Mouse (Mus musculus) stomach, postnatal 0 days (tissue): ENCODE measurements around the gene Glb1. TPM values are rescaled to one million over a fixed set of nuclear protein-coding genes. Genes with fewer than 3 reads are reported as not detected.
"Not testable (repeated sequence)": the region's sequence is repeated elsewhere in the genome, so short reads cannot be mapped to it uniquely, and the experiment has no call there.

ENCODE experiments used
- ATAC-seq: fragments of 200-750 bp; cut with Nextera tagmentation; 2 replicates; pipeline ENCODE4 v1.8.0; 2017; ENCODE audit not compliant: low FRiP score, low TSS enrichment
- DNase-seq: peaks from one replicate; pipeline ENCODE4 v3.0.0-alpha.2; 2016; ENCODE audit warnings: low spot score
- H3K27ac ChIP-seq: fragments of 300-500 bp; sonication (generic); replicated peaks from 2 replicates; pipeline ENCODE4 v1.5.1; 2014; ENCODE audit warnings: mild to moderate bottlenecking, control low read depth
- H3K27me3 ChIP-seq: fragments of 300-500 bp; sonication (generic); 2 replicates; pipeline ENCODE4 v1.6.1; 2014; ENCODE audit warnings: low read length; ENCODE audit not compliant: control insufficient read depth, insufficient read depth
- H3K36me3 ChIP-seq: fragments of 300-500 bp; sonication (generic); 2 replicates; pipeline ENCODE4 v1.6.1; 2014; ENCODE audit warnings: low read length, mixed read lengths; ENCODE audit not compliant: control insufficient read depth, insufficient read depth
- H3K4me1 ChIP-seq: fragments of 300-500 bp; sonication (generic); replicated peaks from 2 replicates; pipeline ENCODE4 v1.6.1; 2014; ENCODE audit warnings: antibody characterized with exemption; ENCODE audit not compliant: control insufficient read depth, insufficient read depth
- H3K4me2 ChIP-seq: fragments of 300-500 bp; sonication (generic); replicated peaks from 2 replicates; pipeline ENCODE4 v1.6.1; 2014; ENCODE audit warnings: low read depth, mild to moderate bottlenecking, control low read depth, moderate library complexity
- H3K4me3 ChIP-seq: fragments of 300-500 bp; sonication (generic); 2 replicates; pipeline ENCODE4 v1.5.1; 2014; ENCODE audit warnings: low read depth, low read length, control low read depth
- H3K9ac ChIP-seq: fragments of 300-500 bp; sonication (generic); 2 replicates; pipeline ENCODE4 v1.6.1; 2014; ENCODE audit warnings: mild to moderate bottlenecking, low read length, control low read depth, mixed read lengths
- H3K9me3 ChIP-seq: fragments of 300-500 bp; sonication (generic); 2 replicates; pipeline ENCODE4 v1.6.1; 2016; ENCODE audit warnings: low read length; ENCODE audit not compliant: control insufficient read depth
- CTCF ChIP-seq: IDR thresholded peaks from 2 replicates; pipeline ENCODE4 v1.5.1; 2016; ENCODE audit warnings: antibody characterized with exemption, low read depth, mild to moderate bottlenecking, moderate library complexity
- EP300 ChIP-seq: optimal IDR thresholded peaks from 2 replicates; pipeline ENCODE3; 2016; ENCODE audit warnings: antibody characterized with exemption
- WGBS: fragments of 180-500 bp; shearing (Covaris S2); extraction: QIAGEN DNeasy Blood & Tissue Kit; methylation state at CpG from one replicate; pipeline ENCODE4 v1.1.7; 2014; 5-methylcytosine and 5-hydroxymethylcytosine counted together
- polyA plus RNA-seq: library from polyadenylated mRNA; unstranded; fragments of >200 nt; fragmentation: Nextera tagmentation; extraction: Ambion mirVana; gene quantifications from 2 replicates; pipeline ENCODE4 v1.2.1, GENCODE M21; 2015

The Glb1 gene
- polyA plus RNA-seq, result 27.1 and 28.2 TPM in 2 replicates

DNA sequence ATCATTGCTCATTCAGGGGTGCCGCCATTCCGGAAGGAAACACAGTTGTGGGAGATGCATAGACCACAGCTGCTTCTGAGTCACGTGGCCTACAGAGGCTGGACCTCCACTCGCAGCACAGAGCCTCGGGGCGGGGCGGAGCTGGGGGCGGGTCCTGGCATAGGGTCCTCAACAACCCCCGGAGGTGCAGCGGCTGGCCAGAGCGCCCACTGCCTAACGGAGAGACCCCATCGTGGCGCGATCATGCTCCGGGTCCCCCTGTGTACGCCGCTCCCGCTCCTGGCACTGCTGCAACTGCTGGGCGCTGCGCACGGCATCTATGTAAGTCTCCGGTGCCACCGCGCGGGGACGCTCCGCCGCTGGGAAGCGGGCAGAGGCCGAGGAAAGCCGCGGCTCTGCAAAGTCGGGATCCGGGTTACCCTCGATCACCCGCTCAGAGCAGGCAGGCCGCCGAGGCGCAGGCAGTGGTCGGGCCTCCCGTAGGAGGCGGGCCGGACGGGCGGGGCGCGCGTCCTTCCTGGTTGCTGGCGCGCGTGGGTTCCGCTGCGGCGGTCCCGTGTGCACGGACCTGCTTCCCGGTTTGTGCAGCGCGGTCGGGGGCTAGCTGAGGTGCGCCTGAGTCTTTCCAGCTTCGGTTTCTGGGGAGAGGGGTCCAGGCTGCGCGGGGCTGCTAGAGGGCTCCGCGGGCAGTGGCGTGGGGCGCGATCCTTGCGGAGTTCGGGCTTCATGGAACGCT is at the start of gene Glb1, which contains the start of gene Tmppe:
Glb1 (plus strand) TSS at position 128 of the 736 bp plus-strand sequence.
Tmppe (plus strand) TSS at position 157 of the 736 bp plus-strand sequence.
- Histone ChIP-seq H3K27ac (peak within 1 kb of the TSS; percentile 97), H3K4me3 (peak within 1 kb of the TSS; percentile 92), H3K9me3 (0 out of 2 replicates have a peak, but pooled peaks cover 6% of the 10 kb centered on the region), H3K36me3 (peaks cover 18% of the 10 kb centered on the region), H3K27me3 (no peaks in the 10 kb centered on the region), H3K4me2 (peak within 1 kb of the TSS; percentile 73), H3K9ac (peak within 1 kb of the TSS; percentile 95), H3K4me1 (0 out of 2 replicates have a peak, but pooled peaks cover 2% of the 10 kb centered on the region)
- under 1% methylated on average over 72 of the region's 73 CpGs for WGBS
- DNase-seq, result peak; percentile 93
- ATAC-seq, result peak; percentile 95
- TF ChIP-seq CTCF (peak; percentile 66), EP300 (no peak)

DNA sequence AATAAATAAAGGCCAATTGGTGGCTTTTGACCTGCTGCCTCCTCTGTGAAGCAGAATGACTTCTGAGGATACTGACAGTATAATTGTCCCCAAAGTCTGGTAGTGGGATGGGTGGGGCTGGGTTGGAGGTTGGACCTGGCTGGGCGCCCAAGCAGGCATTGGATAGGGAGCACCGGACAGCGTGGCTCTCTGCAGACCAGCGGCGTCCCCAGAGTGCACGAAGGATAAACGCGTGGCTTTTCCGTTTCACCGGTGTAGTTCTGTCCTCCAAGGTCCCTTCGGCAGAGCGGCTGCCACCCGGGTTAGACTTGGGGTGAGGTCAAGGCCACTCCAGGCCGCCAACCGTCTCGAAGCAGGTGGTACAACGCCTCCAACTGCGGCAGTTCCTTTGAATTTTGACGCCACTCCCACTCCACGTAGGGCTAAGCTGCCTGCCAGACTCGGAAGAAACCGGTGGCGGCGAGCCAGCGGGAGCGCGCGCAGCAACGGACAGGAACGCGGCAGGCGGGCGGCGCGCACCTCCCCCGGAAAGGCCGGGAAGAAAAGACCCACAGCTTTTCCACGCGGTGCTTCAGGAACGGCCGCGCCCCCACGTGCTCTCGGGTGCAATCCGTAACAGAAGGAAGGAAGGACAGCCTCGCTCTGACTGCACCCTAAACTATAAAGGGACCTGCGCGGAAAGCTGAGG is 32.9 kb upstream of the Glb1 start:
- peak; percentile 91 for DNase-seq
- Histone ChIP-seq H3K9ac (peak overlapping the region; percentile 53), H3K4me1 (no peaks in the 10 kb centered on the region), H3K4me3 (peak overlapping the region; percentile 53), H3K27ac (no peak overlapping the region), H3K36me3 (no peaks in the 10 kb centered on the region), H3K9me3 (no peaks in the 10 kb centered on the region), H3K4me2 (peak overlapping the region; percentile 82), H3K27me3 (no peaks in the 10 kb centered on the region)
- no peak for TF ChIP-seq CTCF
- TF ChIP-seq EP300, result no peak
- WGBS, result under 1% methylated on average over 48 of the region's 48 CpGs
- peak; percentile 90 for ATAC-seq

DNA sequence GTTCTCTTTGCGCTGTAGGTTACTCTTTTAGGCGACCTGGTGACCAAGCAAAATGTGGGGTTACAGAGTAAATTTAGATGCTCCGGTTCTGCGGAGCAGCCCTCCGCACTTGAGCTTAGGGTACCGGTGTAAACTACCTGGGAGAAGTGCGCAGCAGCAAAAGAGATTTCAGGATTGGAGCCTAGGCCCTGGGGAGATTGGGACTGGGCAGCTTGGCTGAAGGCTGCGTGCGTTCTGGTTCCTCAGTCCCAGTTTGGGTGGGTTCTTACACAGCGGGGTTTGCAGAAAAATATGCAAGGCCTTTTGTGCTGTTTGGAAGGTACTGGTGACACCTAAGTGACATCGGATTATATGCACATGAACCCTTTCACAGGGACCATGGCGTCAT is 32.4 kb upstream of the Glb1 start:
- H3K9me3 ChIP-seq, result no peaks in the 10 kb centered on the region
- ATAC-seq, result 0 out of 2 replicates have a peak, but pooled peaks have one; percentile 15
- WGBS, result 10% methylated on average over 12 of the region's 12 CpGs

GRCm38 (mm10) chr9:114369389-114369788 is 31.5 kb upstream of the Glb1 start:
- DNase-seq, H3K27ac ChIP-seq, H3K27me3 ChIP-seq, H3K4me1 ChIP-seq, H3K9ac ChIP-seq, H3K4me2 ChIP-seq, H3K4me3 ChIP-seq, ATAC-seq, H3K9me3 ChIP-seq, H3K36me3 ChIP-seq: not testable (repeated sequence)
- whole genome bisulfite sequencing, result 56% methylated on average over 5 of the region's 5 CpGs
- TF ChIP-seq CTCF, result peak; percentile 55

More for the DNA sequence above, 32.4 kb upstream of the Glb1 start:
- H3K4me3 ChIP-seq, result peak overlapping the region; percentile 53
- H3K4me2 ChIP-seq, result peak overlapping the region; percentile 82
- H3K9ac ChIP-seq, result peak overlapping the region; percentile 53
- no peaks in the 10 kb centered on the region for H3K27me3 ChIP-seq
- DNase-seq, result no peak
- H3K36me3 ChIP-seq, result no peaks in the 10 kb centered on the region
- no peak for TF ChIP-seq EP300
- no peak for TF ChIP-seq CTCF
- H3K4me1 ChIP-seq, result no peaks in the 10 kb centered on the region
- H3K27ac ChIP-seq, result no peak overlapping the region

DNA sequence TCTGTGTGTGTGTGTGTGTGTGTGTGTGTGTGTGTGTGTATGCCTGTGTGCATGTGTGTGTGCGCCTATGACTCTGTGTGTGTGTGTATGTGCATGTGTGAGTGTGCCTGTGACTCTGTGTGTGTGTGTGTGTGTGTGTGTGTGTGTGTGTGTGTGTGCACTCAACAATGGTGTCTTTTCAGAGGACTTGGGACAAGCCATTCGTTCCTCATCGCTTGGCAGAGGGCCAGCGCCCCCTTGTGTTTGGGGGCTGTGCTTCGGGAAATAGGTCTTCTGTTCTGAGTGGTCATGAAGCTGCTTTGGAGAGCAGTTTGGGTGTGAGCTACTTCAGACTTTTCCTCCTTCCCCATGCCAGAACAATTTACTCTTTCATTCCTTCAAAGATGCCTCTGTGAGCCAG is 29.2 kb upstream of the Glb1 start:
- H3K4me2 ChIP-seq, H3K4me3 ChIP-seq, H3K9ac ChIP-seq, ATAC-seq, H3K27me3 ChIP-seq, H3K36me3 ChIP-seq, H3K9me3 ChIP-seq, DNase-seq, H3K27ac ChIP-seq, H3K4me1 ChIP-seq: not testable (repeated sequence)
- TF ChIP-seq CTCF, result peak; percentile 25; the same call in 1 of the 2 replicates
- 27% methylated on average over 5 of the region's 5 CpGs for WGBS
